Mouse (Mus musculus): ENCODE results near the gene Rps6ka3. TPM values are rescaled to one million over a fixed set of nuclear protein-coding genes. Genes with fewer than 3 reads are reported as not detected.

The Rps6ka3 gene
- polyA plus RNA-seq, 1 experiment from 2014 or later = 4.4 TPM

- WGBS = 23% methylated on average over 50 of the region's 71 CpGs
- H3K4me3 ChIP-seq (replicated peaks) = peak overlapping the region; percentile 70
- peak overlapping the region; percentile 66 for H3K4me2 ChIP-seq (replicated peaks)
- no peaks in the 10 kb centered on the region for H3K4me1 ChIP-seq (replicated peaks)
- no peaks in the 10 kb centered on the region for H3K9me3 ChIP-seq
- peak overlapping the region; percentile 90 for H3K27ac ChIP-seq
- no peaks in the 10 kb centered on the region for H3K27me3 ChIP-seq
- no peaks in the 10 kb centered on the region for H3K36me3 ChIP-seq
- peak; percentile 97 for ATAC-seq
- peak overlapping the region; percentile 76 for H3K9ac ChIP-seq (replicated peaks)
Measured at GRCm38 (mm10) chrX:159255123-159255978, 45.2 kb downstream of the Rps6ka3 start.

DNA sequence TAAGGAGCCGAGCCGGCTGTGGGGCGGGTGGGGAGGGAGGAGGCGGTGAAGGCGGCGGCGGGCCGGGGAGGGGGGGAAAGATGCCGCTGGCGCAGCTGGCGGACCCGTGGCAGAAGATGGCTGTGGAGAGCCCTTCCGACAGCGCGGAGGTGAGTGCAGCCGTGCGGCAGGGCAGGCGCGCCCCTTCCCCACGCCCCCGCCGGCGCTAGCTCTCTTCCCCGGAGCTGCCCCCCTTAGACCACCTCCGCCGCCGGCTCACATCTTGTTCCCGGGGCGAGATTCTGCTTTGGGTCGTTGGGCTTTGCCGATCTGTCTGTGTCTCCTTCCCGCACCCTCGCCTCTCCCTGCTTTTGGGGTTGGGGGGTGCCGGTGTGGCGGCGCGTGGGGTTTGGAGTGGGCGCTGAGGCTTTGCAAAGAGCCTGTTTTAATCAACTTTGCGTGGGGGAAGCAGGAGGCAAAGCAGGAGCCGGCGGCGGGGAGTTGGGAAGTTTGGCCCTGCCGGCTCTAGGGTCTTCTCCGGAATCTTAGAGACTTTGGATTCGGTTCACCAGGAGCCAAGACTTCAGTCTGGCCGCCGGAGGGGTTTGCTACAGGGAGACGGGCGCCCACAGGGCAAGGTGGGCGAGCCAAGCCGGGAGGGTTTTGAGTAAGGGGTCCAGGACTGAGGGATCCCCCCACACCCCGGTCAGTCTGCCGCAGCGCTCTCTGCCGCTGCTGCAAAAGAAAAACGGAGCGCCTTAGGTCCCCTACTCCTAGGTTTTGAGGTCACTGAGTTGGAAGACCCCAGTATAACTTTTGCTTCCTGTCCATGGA, 46.1 kb downstream of the Rps6ka3 start:
- no peaks in the 10 kb centered on the region for H3K36me3 ChIP-seq

DNA sequence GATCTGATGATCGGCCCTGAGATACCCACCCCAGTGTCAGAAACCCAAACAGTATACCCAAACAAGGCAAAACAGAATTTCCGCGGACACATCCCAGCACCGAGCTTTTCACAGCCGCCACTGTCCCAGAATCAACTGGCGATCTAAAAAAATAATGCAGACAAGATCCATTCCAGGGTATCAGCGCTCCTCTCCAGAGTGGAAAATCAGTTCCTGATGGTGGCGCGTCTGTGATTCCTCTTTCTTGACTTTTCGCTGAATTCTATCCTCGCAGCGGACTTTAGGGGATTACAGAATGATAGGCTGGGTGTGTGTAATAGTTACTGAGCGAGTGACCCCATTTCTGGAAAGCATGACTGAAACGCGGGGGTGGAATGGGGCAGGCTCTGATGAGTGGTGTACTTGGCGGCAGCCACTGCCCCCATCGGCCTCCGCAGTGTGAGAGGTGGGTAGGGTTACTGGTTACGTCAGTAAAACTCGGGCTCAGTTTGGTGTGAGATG, 46.9 kb downstream of the Rps6ka3 start:
- peak overlapping the region; percentile 66 for H3K4me2 ChIP-seq (replicated peaks)
- H3K36me3 ChIP-seq = no peaks in the 10 kb centered on the region
- H3K27me3 ChIP-seq = no peaks in the 10 kb centered on the region
- WGBS = 21% methylated on average over 20 of the region's 20 CpGs
- H3K4me3 ChIP-seq (replicated peaks) = peak overlapping the region; percentile 70
- peak overlapping the region; percentile 76 for H3K9ac ChIP-seq (replicated peaks)
- 0 out of 2 replicates have a peak overlapping the region, but pooled peaks have one; percentile 9 for H3K27ac ChIP-seq
- no peaks in the 10 kb centered on the region for H3K9me3 ChIP-seq
- ATAC-seq = no peak
- no peaks in the 10 kb centered on the region for H3K4me1 ChIP-seq (replicated peaks)

More for the DNA sequence above, 46.1 kb downstream of the Rps6ka3 start:
- no peaks in the 10 kb centered on the region for H3K27me3 ChIP-seq
- peak overlapping the region; percentile 90 for H3K27ac ChIP-seq
- peak overlapping the region; percentile 76 for H3K9ac ChIP-seq (replicated peaks)
- peak overlapping the region; percentile 70 for H3K4me3 ChIP-seq (replicated peaks)
- H3K4me2 ChIP-seq (replicated peaks) = peak overlapping the region; percentile 66
- WGBS = 28% methylated on average over 40 of the region's 57 CpGs
- ATAC-seq = peak; percentile 72
- H3K9me3 ChIP-seq = no peaks in the 10 kb centered on the region
- H3K4me1 ChIP-seq (replicated peaks) = no peaks in the 10 kb centered on the region

- Histone ChIP-seq H3K36me3 (no peaks in the 10 kb centered on the region), H3K4me1 (replicated peaks) (no peaks in the 10 kb centered on the region), H3K9me3 (no peaks in the 10 kb centered on the region), H3K9ac (replicated peaks) (no peak overlapping the region), H3K27ac (no peak overlapping the region), H3K4me2 (replicated peaks) (no peak overlapping the region), H3K4me3 (replicated peaks) (no peak overlapping the region), H3K27me3 (no peaks in the 10 kb centered on the region)
- 36% methylated on average over 3 of the region's 3 CpGs for WGBS
- ATAC-seq = no peak
Measured at GRCm38 (mm10) chrX:159264681-159265080, 54.6 kb downstream of the Rps6ka3 start.

- no peak for ATAC-seq
- H3K4me1 ChIP-seq (replicated peaks) = no peaks in the 10 kb centered on the region
- no peak overlapping the region for H3K9ac ChIP-seq (replicated peaks)
- H3K4me3 ChIP-seq (replicated peaks) = no peak overlapping the region
- H3K27ac ChIP-seq = no peak overlapping the region
- no peaks in the 10 kb centered on the region for H3K9me3 ChIP-seq
- H3K4me2 ChIP-seq (replicated peaks) = no peak overlapping the region
- H3K27me3 ChIP-seq = peaks cover 3% of the 10 kb centered on the region; the same call in 1 of the 2 replicates
- no peaks in the 10 kb centered on the region for H3K36me3 ChIP-seq
Measured at GRCm38 (mm10) chrX:159269072-159269471, 59.0 kb downstream of the Rps6ka3 start.

- WGBS = 71% methylated on average over 5 of the region's 5 CpGs
- no peak for ATAC-seq
Measured at GRCm38 (mm10) chrX:159286765-159287164, 76.7 kb downstream of the Rps6ka3 start.

GRCm38 (mm10) chrX:159295879-159296278, 85.8 kb downstream of the Rps6ka3 start:
- H3K9me3 ChIP-seq = no peaks in the 10 kb centered on the region

More at GRCm38 (mm10) chrX:159286765-159287164, 76.7 kb downstream of the Rps6ka3 start:
- H3K27ac ChIP-seq = no peak overlapping the region
- H3K4me2 ChIP-seq (replicated peaks) = no peak overlapping the region
- no peaks in the 10 kb centered on the region for H3K27me3 ChIP-seq
- H3K9me3 ChIP-seq = no peaks in the 10 kb centered on the region
- no peaks in the 10 kb centered on the region for H3K4me1 ChIP-seq (replicated peaks)
- H3K36me3 ChIP-seq = no peaks in the 10 kb centered on the region
- H3K9ac ChIP-seq (replicated peaks) = no peak overlapping the region
- H3K4me3 ChIP-seq (replicated peaks) = no peak overlapping the region

GRCm38 (mm10) chrX:159302349-159303311, 92.5 kb downstream of the Rps6ka3 start:
- Histone ChIP-seq H3K27me3 (no peaks in the 10 kb centered on the region), H3K36me3 (peaks cover 2% of the 10 kb centered on the region; the same call in 1 of the 2 replicates), H3K4me2 (replicated peaks) (no peak overlapping the region), H3K9me3 (no peaks in the 10 kb centered on the region), H3K27ac (no peak overlapping the region), H3K4me3 (replicated peaks) (no peak overlapping the region), H3K9ac (replicated peaks) (no peak overlapping the region), H3K4me1 (replicated peaks) (no peaks in the 10 kb centered on the region)
- no peak for ATAC-seq
- 90% methylated on average over 11 of the region's 11 CpGs for WGBS

More at GRCm38 (mm10) chrX:159295879-159296278, 85.8 kb downstream of the Rps6ka3 start:
- ATAC-seq = no peak
- Histone ChIP-seq H3K9ac (replicated peaks) (no peak overlapping the region), H3K4me3 (replicated peaks) (no peak overlapping the region), H3K4me1 (replicated peaks) (no peaks in the 10 kb centered on the region), H3K36me3 (peaks cover 2% of the 10 kb centered on the region; the same call in 1 of the 2 replicates), H3K27ac (no peak overlapping the region), H3K27me3 (no peaks in the 10 kb centered on the region), H3K4me2 (replicated peaks) (no peak overlapping the region)
- 91% methylated on average over 1 of the region's 1 CpGs for WGBS

GRCm38 (mm10) chrX:159315293-159315692, 105.2 kb downstream of the Rps6ka3 start:
- Histone ChIP-seq H3K27ac (no peak overlapping the region), H3K4me2 (replicated peaks) (no peak overlapping the region), H3K9me3 (no peaks in the 10 kb centered on the region), H3K4me3 (replicated peaks) (no peak overlapping the region), H3K9ac (replicated peaks) (no peak overlapping the region), H3K27me3 (no peaks in the 10 kb centered on the region), H3K36me3 (peaks cover 6% of the 10 kb centered on the region; the same call in 1 of the 2 replicates), H3K4me1 (replicated peaks) (no peaks in the 10 kb centered on the region)
- no peak for ATAC-seq
- 74% methylated on average over 7 of the region's 7 CpGs for WGBS

- no peak overlapping the region for H3K4me2 ChIP-seq (replicated peaks)
- H3K27ac ChIP-seq = no peak overlapping the region
- H3K9me3 ChIP-seq = no peaks in the 10 kb centered on the region
- WGBS = 32% methylated on average over 8 of the region's 8 CpGs
- H3K36me3 ChIP-seq = no peaks in the 10 kb centered on the region
- H3K9ac ChIP-seq (replicated peaks) = no peak overlapping the region
- no peaks in the 10 kb centered on the region for H3K4me1 ChIP-seq (replicated peaks)
- no peak overlapping the region for H3K4me3 ChIP-seq (replicated peaks)
- ATAC-seq = no peak
- no peaks in the 10 kb centered on the region for H3K27me3 ChIP-seq
Measured at GRCm38 (mm10) chrX:159321342-159321741, 111.2 kb downstream of the Rps6ka3 start.

GRCm38 (mm10) chrX:159364506-159364905, 154.4 kb downstream of the Rps6ka3 start:
- no peaks in the 10 kb centered on the region for H3K27me3 ChIP-seq
- no peak overlapping the region for H3K4me3 ChIP-seq (replicated peaks)
- peaks cover 15% of the 10 kb centered on the region for H3K36me3 ChIP-seq
- H3K9me3 ChIP-seq = no peaks in the 10 kb centered on the region
- H3K27ac ChIP-seq = no peak overlapping the region
- H3K4me2 ChIP-seq (replicated peaks) = no peak overlapping the region
- no peak overlapping the region for H3K9ac ChIP-seq (replicated peaks)
- no peak for ATAC-seq
- H3K4me1 ChIP-seq (replicated peaks) = no peaks in the 10 kb centered on the region
- WGBS = 94% methylated on average over 3 of the region's 3 CpGs
